Mouse (Mus musculus) cerebellum, adult 2 months (tissue): ENCODE data around the gene Exosc8. TPM values are rescaled to one million over a fixed set of nuclear protein-coding genes. Genes with fewer than 3 reads are reported as not detected.

Experiments used
- DNase-seq, 2 experiments: peaks; one replicate each; pipeline ENCODE4 v3.0.0; 2021
- H3K27ac ChIP-seq: fragments of 200-500 bp; 2 replicates; pipeline ENCODE4 v1.5.1; 2012; ENCODE audit warnings: low read length, control low read depth, inconsistent platforms; ENCODE audit not compliant: insufficient read depth
- H3K27me3 ChIP-seq: fragments of 200-500 bp; 2 replicates; pipeline ENCODE4 v1.6.1; 2012; ENCODE audit warnings: inconsistent platforms, mild to moderate bottlenecking, low read length, moderate library complexity; ENCODE audit not compliant: control insufficient read depth, insufficient read depth
- H3K4me1 ChIP-seq: fragments of 200-500 bp; 2 replicates; pipeline ENCODE4 v1.6.1; 2011; ENCODE audit warnings: low read length; ENCODE audit not compliant: control insufficient read depth, insufficient read depth
- H3K4me3 ChIP-seq: fragments of 200-500 bp; replicated peaks from 2 replicates; pipeline ENCODE3; 2011; ENCODE audit warnings: mild to moderate bottlenecking, low read depth, low read length, control low read depth; ENCODE audit not compliant: insufficient read depth
- CTCF ChIP-seq: fragments of 200-500 bp; IDR thresholded peaks from 2 replicates; pipeline ENCODE4 v1.5.1; 2011; ENCODE audit warnings: low read depth, mild to moderate bottlenecking, control low read depth, low read length, moderate library complexity, borderline replicate concordance; ENCODE audit not compliant: insufficient read depth
- POLR2A ChIP-seq: fragments of 200-500 bp; IDR thresholded peaks from 2 replicates; pipeline ENCODE4 v1.6.1; 2011; ENCODE audit warnings: low read length, control low read depth, borderline replicate concordance; ENCODE audit not compliant: insufficient read depth
- WGBS: fragments of 180-500 bp; shearing (Covaris S2); methylation state at CpG from one replicate; pipeline ENCODE4 v1.1.7; 2018; 5-methylcytosine and 5-hydroxymethylcytosine counted together
- polyA plus RNA-seq: library from polyadenylated mRNA; depleted of rRNA; stranded (reverse); fragments of >200 nt; gene quantifications from 2 replicates; pipeline ENCODE4 v1.2.3, GENCODE M21; 2012

Gene Exosc8
- polyA plus RNA-seq, 1 experiment, result 42.6 TPM

- Histone ChIP-seq H3K27ac (no peak overlapping the region), H3K4me3 (no peak overlapping the region), H3K4me1 (no peaks in the 10 kb centered on the region), H3K27me3 (no peaks in the 10 kb centered on the region)
- TF ChIP-seq POLR2A, result no peak
- TF ChIP-seq CTCF, result no peak
- 91% methylated on average over 4 of the region's 4 CpGs for whole genome bisulfite sequencing
- no peak for DNase-seq
Measured at GRCm38 (mm10) chr3:54732371-54732770, 2.8 kb downstream of the Exosc8 start.

GRCm38 (mm10) chr3:54731626-54732150 is 3.5 kb downstream of the Exosc8 start:
- 94% methylated on average over 8 of the region's 8 CpGs for WGBS
- no peaks in the 10 kb centered on the region for H3K27me3 ChIP-seq
- no peaks in the 10 kb centered on the region for H3K4me1 ChIP-seq
- no peak for DNase-seq
- H3K27ac ChIP-seq, result no peak overlapping the region
- no peak overlapping the region for H3K4me3 ChIP-seq
- no peak for TF ChIP-seq CTCF
- no peak for TF ChIP-seq POLR2A

- Histone ChIP-seq H3K27ac (no peak overlapping the region), H3K4me1 (no peaks in the 10 kb centered on the region), H3K27me3 (no peaks in the 10 kb centered on the region), H3K4me3 (no peak overlapping the region)
- 86% methylated on average over 6 of the region's 6 CpGs for WGBS
- DNase-seq, result no peak
- TF ChIP-seq POLR2A (no peak), CTCF (no peak)
Measured at GRCm38 (mm10) chr3:54728100-54728499, 7.1 kb downstream of the Exosc8 start.

GRCm38 (mm10) chr3:54727588-54727987 is 7.6 kb downstream of the Exosc8 start:
- Histone ChIP-seq H3K27me3 (no peaks in the 10 kb centered on the region), H3K4me1 (no peaks in the 10 kb centered on the region), H3K27ac (no peak overlapping the region), H3K4me3 (no peak overlapping the region)
- WGBS, result 88% methylated on average over 2 of the region's 2 CpGs
- TF ChIP-seq CTCF, result no peak
- no peak for TF ChIP-seq POLR2A
- no peak for DNase-seq

GRCm38 (mm10) chr3:54725344-54725743 is 9.8 kb downstream of the Exosc8 start:
- no peaks in the 10 kb centered on the region for H3K4me1 ChIP-seq
- no peak for TF ChIP-seq CTCF
- no peak for TF ChIP-seq POLR2A
- no peak overlapping the region for H3K27ac ChIP-seq
- no peaks in the 10 kb centered on the region for H3K27me3 ChIP-seq
- DNase-seq, result no peak
- WGBS, result 81% methylated on average over 2 of the region's 2 CpGs
- no peak overlapping the region for H3K4me3 ChIP-seq

GRCm38 (mm10) chr3:54723741-54724500 is 11.3 kb downstream of the Exosc8 start:
- no peak for DNase-seq
- Histone ChIP-seq H3K27me3 (no peaks in the 10 kb centered on the region), H3K4me1 (no peaks in the 10 kb centered on the region), H3K4me3 (no peak overlapping the region), H3K27ac (no peak overlapping the region)
- 89% methylated on average over 10 of the region's 10 CpGs for WGBS
- TF ChIP-seq POLR2A, result no peak
- TF ChIP-seq CTCF, result no peak

GRCm38 (mm10) chr3:54718947-54719346 is 16.2 kb downstream of the Exosc8 start:
- Histone ChIP-seq H3K4me3 (no peak overlapping the region), H3K27me3 (no peaks in the 10 kb centered on the region), H3K27ac (no peak overlapping the region), H3K4me1 (no peaks in the 10 kb centered on the region; the same call in 1 of the 2 replicates)
- no peak for DNase-seq
- WGBS, result 64% methylated on average over 3 of the region's 3 CpGs
- TF ChIP-seq POLR2A, result no peak

- TF ChIP-seq CTCF (no peak), POLR2A (no peak)
Measured at GRCm38 (mm10) chr3:54717348-54717747, 17.8 kb downstream of the Exosc8 start.

More at GRCm38 (mm10) chr3:54717348-54717747, 17.8 kb downstream of the Exosc8 start:
- Histone ChIP-seq H3K27ac (no peak overlapping the region), H3K4me1 (no peaks in the 10 kb centered on the region; the same call in 1 of the 2 replicates), H3K27me3 (no peaks in the 10 kb centered on the region), H3K4me3 (no peak overlapping the region)
- WGBS, result 25% methylated on average over 6 of the region's 6 CpGs
- DNase-seq, result no peak
